Mouse (Mus musculus) heart, postnatal 0 days (tissue): Measurements from ENCODE around the gene Pprc1. TPM values are rescaled to one million over a fixed set of nuclear protein-coding genes. Genes with fewer than 3 reads are reported as not detected.

ENCODE experiments used
- ATAC-seq: fragments of 200-750 bp; cut with Nextera tagmentation; 2 replicates; pipeline ENCODE4 v1.8.0; 2017; ENCODE audit warnings: low read depth, moderate number of reproducible peaks, moderate library complexity; ENCODE audit not compliant: insufficient read depth
- DNase-seq: peaks from one replicate; pipeline ENCODE4 v3.0.0-alpha.2; 2016; ENCODE audit warnings: low spot score
- H3K27ac ChIP-seq: fragments of 300-500 bp; sonication (generic); 2 replicates; pipeline ENCODE4 v1.5.1; 2014; ENCODE audit warnings: low read depth, mild to moderate bottlenecking
- H3K27me3 ChIP-seq: fragments of 300-500 bp; sonication (generic); 2 replicates; pipeline ENCODE4 v1.6.1; 2014; ENCODE audit warnings: low read length, mixed read lengths; ENCODE audit not compliant: control insufficient read depth, insufficient read depth
- H3K36me3 ChIP-seq: fragments of 300-500 bp; sonication (generic); replicated peaks from 2 replicates; pipeline ENCODE4 v1.6.1; 2014; ENCODE audit warnings: low read length, mixed read lengths; ENCODE audit not compliant: control insufficient read depth, insufficient read depth
- H3K4me1 ChIP-seq: fragments of 300-500 bp; sonication (generic); 2 replicates; pipeline ENCODE4 v1.6.1; 2014; ENCODE audit warnings: antibody characterized with exemption; ENCODE audit not compliant: control insufficient read depth, insufficient read depth
- H3K4me2 ChIP-seq: fragments of 300-500 bp; sonication (generic); 2 replicates; pipeline ENCODE4 v1.6.1; 2014; ENCODE audit warnings: low read depth, mild to moderate bottlenecking, low read length, moderate library complexity
- H3K4me3 ChIP-seq: fragments of 300-500 bp; sonication (generic); 2 replicates; pipeline ENCODE4 v1.5.1; 2014; ENCODE audit warnings: low read depth, low read length
- H3K9ac ChIP-seq: fragments of 300-500 bp; sonication (generic); replicated peaks from 2 replicates; pipeline ENCODE4 v1.6.1; 2014; ENCODE audit warnings: low read depth, low read length, mixed read lengths
- H3K9me3 ChIP-seq: fragments of 300-500 bp; sonication (generic); replicated peaks from 2 replicates; pipeline ENCODE4 v1.6.1; 2016; ENCODE audit warnings: low read length; ENCODE audit not compliant: control insufficient read depth
- CTCF ChIP-seq: IDR thresholded peaks from 2 replicates; pipeline ENCODE4 v1.5.1; 2016; ENCODE audit warnings: antibody characterized with exemption, control low read depth, low read depth
- EP300 ChIP-seq: IDR thresholded peaks from 2 replicates; pipeline ENCODE4 v1.6.1; 2016; ENCODE audit warnings: antibody characterized with exemption, low read depth
- WGBS: fragments of 180-500 bp; shearing (Covaris S2); extraction: QIAGEN DNeasy Blood & Tissue Kit; methylation state at CpG from one replicate; pipeline ENCODE4 v1.1.7; 2014; 5-methylcytosine and 5-hydroxymethylcytosine counted together
- polyA plus RNA-seq: library from polyadenylated mRNA; unstranded; fragments of >200 nt; fragmentation: Nextera tagmentation; extraction: Ambion mirVana; gene quantifications from 2 replicates; pipeline ENCODE4 v1.2.1, GENCODE M21; 2015
- total RNA-seq: library from RNA; depleted of rRNA; stranded (reverse); fragments of >200 nt; gene quantifications from 2 replicates; pipeline ENCODE4 v1.2.3, GENCODE M21; 2014; ENCODE audit warnings: low replicate concordance

Pprc1 gene
- total and polyA plus RNA-seq, 2 experiments from 2014 or later = 6.5 to 6.8 TPM

GRCm38 (mm10) chr19:46060845-46061244 is 16.2 kb downstream of the Pprc1 start:
- WGBS = 51% methylated on average over 6 of the region's 6 CpGs
- no peak for DNase-seq
- Histone ChIP-seq H3K9ac (no peak overlapping the region), H3K9me3 (no peaks in the 10 kb centered on the region), H3K36me3 (peaks cover 45% of the 10 kb centered on the region), H3K27me3 (no peaks in the 10 kb centered on the region), H3K4me3 (no peak overlapping the region), H3K27ac (no peak overlapping the region), H3K4me1 (peaks cover 10% of the 10 kb centered on the region), H3K4me2 (no peak overlapping the region)
- TF ChIP-seq CTCF (no peak), EP300 (no peak)
- ATAC-seq = no peak

- TF ChIP-seq EP300 (no peak), CTCF (no peak)
- Histone ChIP-seq H3K9me3 (no peaks in the 10 kb centered on the region), H3K36me3 (peaks cover 89% of the 10 kb centered on the region), H3K9ac (no peak overlapping the region), H3K27me3 (no peaks in the 10 kb centered on the region), H3K4me3 (no peak overlapping the region), H3K4me1 (no peaks in the 10 kb centered on the region), H3K27ac (no peak overlapping the region), H3K4me2 (no peak overlapping the region)
- DNase-seq (no peak), ATAC-seq (no peak)
- WGBS = 71% methylated on average over 10 of the region's 10 CpGs
Measured at GRCm38 (mm10) chr19:46068054-46068453, 23.4 kb downstream of the Pprc1 start.

- H3K27me3 ChIP-seq = no peaks in the 10 kb centered on the region
- no peak overlapping the region for H3K4me3 ChIP-seq
- 84% methylated on average over 7 of the region's 7 CpGs for WGBS
- H3K27ac ChIP-seq = no peak overlapping the region
- H3K4me2 ChIP-seq = no peak overlapping the region
- DNase-seq (no peak), ATAC-seq (no peak)
- no peak overlapping the region for H3K9ac ChIP-seq
- no peak for TF ChIP-seq CTCF
- TF ChIP-seq EP300 = no peak
- H3K9me3 ChIP-seq = no peaks in the 10 kb centered on the region
- peaks cover 7% of the 10 kb centered on the region for H3K4me1 ChIP-seq
- peaks cover 44% of the 10 kb centered on the region for H3K36me3 ChIP-seq
Measured at GRCm38 (mm10) chr19:46073285-46073684, 28.6 kb downstream of the Pprc1 start.

GRCm38 (mm10) chr19:46074266-46074665 is 29.6 kb downstream of the Pprc1 start:
- Histone ChIP-seq H3K4me2 (no peak overlapping the region), H3K27me3 (no peaks in the 10 kb centered on the region), H3K4me3 (no peak overlapping the region), H3K4me1 (peaks cover 7% of the 10 kb centered on the region), H3K36me3 (peaks cover 46% of the 10 kb centered on the region), H3K9me3 (no peaks in the 10 kb centered on the region), H3K9ac (no peak overlapping the region), H3K27ac (no peak overlapping the region)
- ATAC-seq = no peak
- DNase-seq = no peak
- WGBS = 83% methylated on average over 5 of the region's 5 CpGs
- TF ChIP-seq CTCF = no peak
- no peak for TF ChIP-seq EP300

GRCm38 (mm10) chr19:46075616-46076607 is 31.2 kb downstream of the Pprc1 start, which contains the start of gene Nolc1:
Gene Nolc1, plus strand, starts transcription at chr19:46075863.
- TF ChIP-seq EP300 = peak; percentile 85; the same call in 1 of the 2 replicates
- TF ChIP-seq CTCF = peak; percentile 7; the same call in 1 of the 2 replicates
- peaks cover 47% of the 10 kb centered on the region for H3K36me3 ChIP-seq
- peak within 1 kb of the TSS; percentile 77 for H3K4me3 ChIP-seq
- ATAC-seq (peak; percentile 95), DNase-seq (peak; percentile 99)
- peak within 1 kb of the TSS; percentile 72 for H3K4me2 ChIP-seq
- WGBS = under 1% methylated on average over 66 of the region's 66 CpGs
- H3K27ac ChIP-seq = peak within 1 kb of the TSS; percentile 73
- H3K4me1 ChIP-seq = peaks cover 7% of the 10 kb centered on the region
- no peaks in the 10 kb centered on the region for H3K27me3 ChIP-seq
- peak within 1 kb of the TSS; percentile 69 for H3K9ac ChIP-seq
- no peaks in the 10 kb centered on the region for H3K9me3 ChIP-seq
